Mouse (Mus musculus): ENCODE data around the gene Sbk3. TPM values are rescaled to one million over a fixed set of nuclear protein-coding genes. Genes with fewer than 3 reads are reported as not detected.

Gene Sbk3
- total RNA-seq, 2 experiments from 2014 or later = 1.4 to 1.5 TPM

DNA sequence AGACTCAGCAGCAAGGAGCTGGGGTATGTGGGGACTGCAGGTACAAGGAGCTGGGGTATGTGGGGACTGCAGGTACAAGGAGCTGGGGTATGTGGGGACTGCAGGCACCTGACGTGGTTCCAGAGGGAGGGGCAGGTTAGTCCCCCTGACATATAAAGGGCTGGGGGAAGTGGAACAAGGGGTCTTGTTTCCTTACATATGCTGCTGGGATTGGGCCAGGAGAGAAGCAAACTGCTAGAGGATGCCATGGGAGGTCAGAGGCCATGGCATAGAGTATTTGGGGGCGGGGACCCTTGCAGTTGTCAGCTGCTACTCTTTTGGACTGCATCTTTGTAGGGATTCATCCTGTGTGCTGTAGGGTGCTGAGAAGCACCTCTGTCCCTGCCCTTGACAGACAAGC, 53.5 kb downstream of the Sbk3 start:
- intact Hi-C loops (cut with DNase I) = no loop called here
- no peak for DNase-seq

GRCm38 (mm10) chr7:4915669-4916416, 55.1 kb downstream of the Sbk3 start:
- intact Hi-C loops (cut with DNase I) = no loop called here
- no peak for DNase-seq

Other genes starting within 250 kb of the Sbk3 start
- not detected for gene Tmem150b, start 245.9 kb downstream of the Sbk3 start, total RNA-seq (2021)
- gene Kmt5c, start 231.1 kb downstream of the Sbk3 start, total RNA-seq (2021) = 10 to 100 TPM; 53.2 to 58.9 TPM
- 1 to 10 TPM; 7.3 to 8.8 TPM for gene Cox6b2, start 218.1 kb downstream of the Sbk3 start, total RNA-seq (2021)
- gene Fam71e2, start 199.9 kb downstream of the Sbk3 start, total RNA-seq (2021) = not detected
- 1 to 10 TPM in 1 of 2 experiments, under 1 TPM in 1; 0.82 to 1.2 TPM for gene Il11, start 188.3 kb downstream of the Sbk3 start, total RNA-seq (2021)
- not detected for gene Tmem190, start 188.2 kb downstream of the Sbk3 start, total RNA-seq (2021)
- 1 to 10 TPM; 5.5 to 6.0 TPM for gene Tmem238, start 181.5 kb downstream of the Sbk3 start, total RNA-seq (2021)
- gene Rpl28, start 178.3 kb downstream of the Sbk3 start, total RNA-seq (2021) = 100 to 1,000 TPM; 603 to 645 TPM
- gene Ube2s, start 158.6 kb downstream of the Sbk3 start, total RNA-seq (2021) = 100 to 1,000 TPM; 176 to 203 TPM
- gene Shisa7, start 126.5 kb downstream of the Sbk3 start, total RNA-seq (2021) = 100 to 1,000 TPM; 112 to 126 TPM
- 1 to 10 TPM; 1.2 to 1.9 TPM for gene Isoc2b, start 100.9 kb downstream of the Sbk3 start, total RNA-seq (2021)
- 1 to 10 TPM; 6.2 to 6.5 TPM for gene Isoc2a, start 94.0 kb downstream of the Sbk3 start, total RNA-seq (2021)
- under 1 TPM; 0.50 to 0.74 TPM for gene Gm36210, start 64.7 kb downstream of the Sbk3 start, total RNA-seq (2021)
- 10 to 100 TPM; 21.1 to 21.4 TPM for gene Zfp628, start 56.0 kb downstream of the Sbk3 start, total RNA-seq (2021)
- 10 to 100 TPM; 50.8 to 51.5 TPM for gene Nat14, start 49.1 kb downstream of the Sbk3 start, total RNA-seq (2021)
- 1 to 10 TPM; 3.1 to 3.6 TPM for gene Ssc5d, start 45.4 kb downstream of the Sbk3 start, total RNA-seq (2021)
- not detected for gene Sbk2, start 6.8 kb downstream of the Sbk3 start, total RNA-seq (2021)
- gene Zfp579, start 25.0 kb upstream of the Sbk3 start, total RNA-seq (2021) = 10 to 100 TPM; 58.7 to 61.7 TPM
- gene Zfp524, start 43.2 kb upstream of the Sbk3 start, total RNA-seq (2021) = 1 to 10 TPM; 3.9 to 5.0 TPM
- gene Fiz1, start 43.5 kb upstream of the Sbk3 start, total RNA-seq (2021) = 10 to 100 TPM; 28.0 to 31.4 TPM
- not detected for gene Gm44973, start 44.3 kb upstream of the Sbk3 start, total RNA-seq (2021)
- gene Zfp865, start 49.2 kb upstream of the Sbk3 start, total RNA-seq (2021) = 10 to 100 TPM; 43.8 to 45.9 TPM
- gene Ccdc106, start 49.4 kb upstream of the Sbk3 start, total RNA-seq (2021) = 10 to 100 TPM; 50.4 to 61.6 TPM
- gene 4632433K11Rik, start 63.0 kb upstream of the Sbk3 start, total RNA-seq (2021) = not detected
- 1 to 10 TPM; 5.2 to 5.6 TPM for gene Zfp784, start 67.3 kb upstream of the Sbk3 start, total RNA-seq (2021)
- 10 to 100 TPM; 65.0 to 65.4 TPM for gene Zfp580, start 80.4 kb upstream of the Sbk3 start, total RNA-seq (2021)
- gene U2af2, start 91.0 kb upstream of the Sbk3 start, total RNA-seq (2021) = 100 to 1,000 TPM; 222 to 229 TPM
- 100 to 1,000 TPM; 301 to 316 TPM for gene Epn1, start 109.1 kb upstream of the Sbk3 start, total RNA-seq (2021)
- not detected for gene Rfpl4, start 145.8 kb upstream of the Sbk3 start, total RNA-seq (2021)
- gene Rasl2-9, start 154.8 kb upstream of the Sbk3 start, total RNA-seq (2021) = not detected
- gene Vmn1r55, start 178.5 kb upstream of the Sbk3 start, total RNA-seq (2021) = not detected
- gene Vmn1r56, start 225.6 kb upstream of the Sbk3 start, total RNA-seq (2021) = not detected
- gene Vmn1r57, start 247.3 kb upstream of the Sbk3 start, total RNA-seq (2021) = not detected